Mouse (Mus musculus) urinary bladder, adult 18-20 months (tissue): ENCODE results near the gene Ntan1.
"Not testable (repeated sequence)": the region's sequence is repeated elsewhere in the genome, so short reads cannot be mapped to it uniquely, and the experiment has no call there.

Source experiments
- DNase-seq, 2 experiments: peaks; one replicate each; pipeline ENCODE4 v3.0.0; 2022; ENCODE audit warnings: low spot score in 2 of 2, mixed read lengths in 2 of 2

Gene Ntan1

GRCm38 (mm10) chr16:13818560-13819393 is at the start of gene Ntan1:
Gene Ntan1, plus strand, starts transcription at chr16:13818845.
- peak; percentile 91 to 96 for DNase-seq

DNA sequence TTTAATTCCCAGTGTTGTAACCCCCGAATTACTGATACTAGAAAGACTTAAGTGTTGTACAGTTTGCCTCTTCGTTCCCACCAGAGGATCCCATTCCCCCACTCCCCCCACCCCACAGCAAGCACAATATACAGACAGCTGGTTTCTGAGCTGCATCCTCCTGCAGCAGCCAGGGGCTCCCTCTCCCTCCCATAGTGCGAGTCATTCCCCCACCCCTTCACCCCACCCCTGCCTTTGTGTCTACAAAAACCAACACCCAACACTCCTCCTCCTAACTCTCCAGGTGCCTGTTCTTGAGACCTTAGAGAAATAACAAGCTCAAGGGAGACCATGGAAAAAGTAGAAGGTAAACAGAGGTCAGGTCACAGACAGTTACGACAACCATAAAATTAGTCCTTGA is 47.0 kb upstream of the Ntan1 start:
- not testable (repeated sequence) for DNase-seq

DNA sequence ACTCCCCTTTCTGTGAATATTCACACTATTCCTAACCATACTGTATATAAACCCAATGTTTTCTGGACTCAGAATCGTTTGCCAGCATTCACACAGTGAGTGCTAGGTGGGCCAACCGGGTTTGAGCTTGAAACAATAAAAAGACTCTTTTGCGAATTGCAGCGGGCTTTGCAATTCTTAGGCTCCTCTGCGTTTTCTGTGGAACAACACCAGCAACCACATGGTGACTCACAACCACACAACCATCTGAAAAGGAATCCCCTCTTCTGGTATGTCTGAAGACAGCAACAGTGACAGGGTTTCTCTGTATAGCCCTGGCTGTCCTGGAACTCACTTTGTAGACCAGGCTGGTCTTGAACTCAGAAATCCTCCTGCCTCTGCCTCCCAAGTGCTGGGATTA is 46.6 kb upstream of the Ntan1 start:
- DNase-seq: not testable (repeated sequence)

DNA sequence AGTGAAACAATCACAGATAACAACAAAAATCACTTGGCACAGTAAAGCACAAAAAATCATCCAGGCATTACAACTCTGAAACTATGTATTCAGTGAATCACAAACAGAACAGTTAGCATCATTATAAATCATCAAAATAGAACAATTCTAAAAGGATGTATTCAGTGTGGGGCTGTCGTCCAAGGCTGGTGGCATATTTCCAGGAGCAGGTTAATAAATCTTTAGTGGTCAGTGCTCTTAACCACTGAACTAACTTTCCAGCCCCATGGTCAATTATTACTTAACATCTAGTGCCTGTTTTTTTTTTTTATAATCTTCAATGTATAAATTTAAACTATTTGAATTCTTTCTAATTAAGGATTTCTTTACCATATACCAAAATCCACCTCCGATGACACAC is 44.6 kb upstream of the Ntan1 start:
- DNase-seq: not testable (repeated sequence)

DNA sequence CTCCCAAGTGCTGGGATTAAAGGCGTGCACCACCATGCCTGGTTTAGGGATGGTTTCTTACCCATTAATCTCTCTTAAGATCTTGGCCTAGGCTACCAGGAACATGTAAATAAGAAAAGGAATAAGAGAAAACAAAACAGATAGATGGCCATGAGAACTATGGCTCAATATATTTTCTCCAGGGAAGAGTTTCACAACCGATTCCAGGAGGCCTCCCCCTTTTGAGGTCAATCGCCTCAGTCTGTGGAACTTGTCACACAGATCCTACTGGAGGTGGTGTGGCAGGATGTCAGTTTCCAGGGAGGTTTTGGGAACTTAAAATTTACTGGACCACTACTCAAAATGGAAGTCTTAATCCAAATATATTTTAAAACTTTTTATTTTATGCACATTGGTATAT is 44.0 kb upstream of the Ntan1 start:
- DNase-seq: not testable (repeated sequence)

GRCm38 (mm10) chr16:13780353-13781036 is 38.1 kb upstream of the Ntan1 start, which contains the start of gene Rrn3:
Gene Rrn3, plus strand, starts transcription at chr16:13780708.
- DNase-seq: peak; percentile 80 to 85

DNA sequence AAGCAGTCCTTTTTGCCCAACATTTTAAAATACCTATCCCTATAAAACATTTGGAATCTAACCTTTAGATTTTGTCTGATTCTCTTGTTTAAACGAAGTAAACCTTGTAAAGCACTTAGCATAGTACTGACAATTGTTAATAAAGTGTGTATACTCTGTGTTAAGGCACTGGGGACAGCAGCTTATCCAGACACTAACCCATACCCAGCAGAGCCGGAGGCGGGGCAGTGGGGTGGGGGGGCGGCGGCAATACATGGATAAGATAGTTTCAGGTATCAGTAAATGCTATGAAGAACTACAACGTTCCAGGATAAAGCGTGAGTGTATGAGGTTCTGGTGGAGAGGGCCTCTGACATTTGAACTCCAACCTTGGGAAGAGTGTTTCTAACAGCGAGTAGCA is 37.4 kb upstream of the Ntan1 start:
- DNase-seq: no peak

GRCm38 (mm10) chr16:13785932-13786331 is 32.7 kb upstream of the Ntan1 start:
- no peak for DNase-seq

- not testable (repeated sequence) for DNase-seq
Measured at GRCm38 (mm10) chr16:13793441-13793840, 25.2 kb upstream of the Ntan1 start.

DNA sequence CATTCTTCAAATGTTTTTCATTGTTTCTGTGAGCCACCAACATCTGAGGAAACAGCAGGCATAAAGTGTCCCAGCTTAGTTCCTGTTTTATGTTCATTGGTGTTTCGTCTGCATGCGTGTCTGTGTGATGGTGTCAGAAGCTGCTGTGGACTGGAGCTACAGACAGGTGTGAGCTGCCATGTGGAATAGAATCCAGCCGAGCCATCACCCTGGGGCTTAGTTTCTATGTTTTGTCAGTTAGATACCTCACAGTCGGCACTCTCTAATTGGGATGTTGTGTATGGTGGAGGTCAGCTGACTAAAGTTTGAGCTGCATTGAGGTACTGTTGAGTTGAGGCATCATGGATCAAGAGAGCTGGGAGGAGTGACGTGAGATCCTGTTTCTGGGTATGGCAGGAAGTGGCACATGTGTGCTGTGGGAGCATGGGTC is 21.9 kb upstream of the Ntan1 start:
- no peak for DNase-seq

- DNase-seq: no peak
Measured at GRCm38 (mm10) chr16:13801231-13801630, 17.4 kb upstream of the Ntan1 start.

DNA sequence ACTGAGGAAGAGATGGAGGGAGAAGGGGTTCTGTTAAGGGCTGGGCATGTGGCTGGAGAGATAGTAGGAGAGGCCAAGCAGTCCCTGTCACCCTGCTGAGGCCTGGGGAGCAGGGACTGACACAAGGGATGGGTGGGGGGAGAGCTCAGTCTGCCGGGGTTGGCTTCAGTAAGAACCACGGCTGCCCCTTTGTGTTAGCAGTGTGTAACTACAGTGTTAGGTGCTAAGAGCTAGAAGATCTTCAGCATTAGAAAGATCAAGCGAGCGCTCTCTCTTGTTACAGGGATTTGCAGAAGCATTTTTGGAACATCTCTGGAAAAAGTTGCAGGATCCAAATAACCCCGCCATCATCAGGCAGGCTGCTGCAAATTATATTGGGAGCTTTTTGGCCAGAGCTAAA is 14.0 kb upstream of the Ntan1 start:
- no peak for DNase-seq

- no peak for DNase-seq
Measured at GRCm38 (mm10) chr16:13807616-13808015, 11.0 kb upstream of the Ntan1 start.

DNA sequence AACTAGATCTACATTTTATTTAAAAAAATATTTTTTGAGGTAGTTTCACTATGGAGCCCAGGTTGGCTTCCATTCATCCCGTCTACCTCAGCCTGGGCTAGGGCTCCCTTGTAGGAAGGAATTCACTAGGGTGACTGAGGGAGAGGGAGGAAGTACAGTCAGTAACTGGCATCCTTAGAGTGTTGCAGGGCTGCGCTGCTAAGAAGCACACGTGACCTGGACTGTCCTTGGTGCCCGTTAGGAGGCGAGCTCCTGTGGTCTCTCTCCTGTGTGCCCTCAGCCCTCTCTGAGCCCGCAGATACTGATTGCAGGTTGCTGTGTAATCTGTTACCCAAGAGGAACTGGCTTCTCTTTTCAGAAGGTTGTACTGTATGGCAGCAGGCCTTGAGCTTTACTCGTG is 10.2 kb upstream of the Ntan1 start:
- DNase-seq: no peak

GRCm38 (mm10) chr16:13812152-13812551 is 6.5 kb upstream of the Ntan1 start:
- DNase-seq: no peak

DNA sequence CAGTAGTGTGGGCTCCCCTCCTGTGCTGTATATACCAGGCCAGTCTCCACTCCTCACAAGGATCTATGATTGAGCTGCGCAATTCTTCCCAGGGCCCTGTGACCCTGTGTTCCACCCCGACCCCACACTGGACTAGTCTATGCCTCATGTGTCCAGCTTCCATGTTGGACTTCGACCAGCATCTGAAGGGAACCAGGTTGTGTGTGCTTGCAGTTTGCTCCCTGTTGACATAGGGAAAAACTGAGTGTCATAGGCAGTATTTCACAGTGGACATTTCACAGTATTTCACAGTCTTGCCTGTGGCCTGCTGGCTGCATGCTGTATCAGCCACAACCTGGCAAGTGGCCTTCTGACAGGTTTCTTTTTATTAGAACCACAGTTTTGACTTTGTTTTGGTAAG is 5.4 kb upstream of the Ntan1 start:
- no peak for DNase-seq

- DNase-seq: no peak
Measured at GRCm38 (mm10) chr16:13819394-13819743, 724 bp downstream of the Ntan1 start.

- no peak for DNase-seq
Measured at GRCm38 (mm10) chr16:13819806-13820500, 1.3 kb downstream of the Ntan1 start.

GRCm38 (mm10) chr16:13820771-13821170 is 2.1 kb downstream of the Ntan1 start:
- DNase-seq: no peak

DNA sequence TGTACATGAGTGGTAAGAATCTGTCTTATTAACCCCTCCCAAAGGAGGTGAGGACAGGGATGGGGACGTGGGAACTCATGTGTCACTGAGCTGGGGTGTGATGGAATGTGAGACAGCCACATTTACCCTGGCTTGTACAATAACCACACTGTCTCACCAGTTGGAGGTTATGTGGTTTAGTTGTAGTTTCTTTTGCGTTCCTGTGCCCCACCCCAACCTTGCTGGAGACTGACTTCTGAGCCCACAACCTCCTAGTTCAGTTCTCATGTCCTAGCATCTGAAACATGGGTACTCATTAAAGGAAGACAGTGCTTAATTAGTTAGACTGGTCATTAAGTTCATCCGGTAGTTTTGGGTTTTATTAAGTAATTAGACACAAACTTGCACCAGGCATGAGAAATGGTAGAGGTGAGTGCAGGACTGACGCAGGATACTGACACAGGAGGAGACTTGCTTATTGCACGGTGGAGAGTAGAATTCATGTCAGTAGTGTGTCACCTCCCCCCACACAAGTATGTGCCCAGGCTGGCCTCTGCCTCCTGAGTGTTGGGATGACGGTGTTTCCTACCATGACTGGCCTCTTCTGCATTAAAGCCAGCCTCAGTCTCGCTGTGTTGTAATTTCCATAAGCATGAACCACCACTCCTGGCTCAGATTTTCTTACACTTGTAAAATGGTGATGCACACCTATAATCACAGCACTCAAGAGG is 7.3 kb downstream of the Ntan1 start:
- no peak for DNase-seq

GRCm38 (mm10) chr16:13826511-13826910 is 7.9 kb downstream of the Ntan1 start:
- DNase-seq: no peak

- DNase-seq: no peak
Measured at GRCm38 (mm10) chr16:13830444-13830843, 11.8 kb downstream of the Ntan1 start.
